Mouse (Mus musculus): Measurements from ENCODE around the gene Cacna1d. TPM values are rescaled to one million over a fixed set of nuclear protein-coding genes. Genes with fewer than 3 reads are reported as not detected.

Gene Cacna1d
- total RNA-seq, 2 experiments from 2014 or later = 32.7 to 32.9 TPM

DNA sequence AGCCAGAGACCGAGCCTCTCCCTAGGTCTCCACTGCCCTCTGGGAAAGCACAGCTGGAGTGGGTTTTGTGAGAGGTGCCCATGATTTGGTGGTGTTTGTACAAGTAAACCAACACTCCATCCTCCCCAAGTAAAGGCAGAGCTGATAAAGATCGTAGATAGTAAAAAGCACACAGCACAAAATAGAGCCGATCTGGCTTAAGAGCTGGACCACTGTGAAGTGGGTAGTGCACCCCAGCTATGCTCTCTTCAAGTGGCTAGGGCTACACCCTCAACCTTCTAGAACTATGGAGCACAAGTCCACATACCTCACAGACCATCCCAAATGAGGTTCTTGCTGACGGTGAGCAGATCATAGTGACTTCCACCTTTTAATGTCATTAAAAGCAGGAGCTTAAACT, 451.8 kb downstream of the Cacna1d start:
- DNase-seq (ENCODE audit: low spot score in 2 of 2) = no peak

GRCm38 (mm10) chr14:30038431-30038830, 452.8 kb downstream of the Cacna1d start:
- DNase-seq (ENCODE audit: low spot score in 2 of 2) = no peak

GRCm38 (mm10) chr14:30033405-30033804, 457.9 kb downstream of the Cacna1d start:
- no peak for DNase-seq (ENCODE audit: low spot score in 2 of 2)

GRCm38 (mm10) chr14:30027378-30027777, 463.9 kb downstream of the Cacna1d start:
- DNase-seq (ENCODE audit: low spot score in 2 of 2) = no peak

- no peak for DNase-seq (ENCODE audit: low spot score in 2 of 2)
These were observed 466.9 kb downstream of the Cacna1d start for GRCm38 (mm10) chr14:30024387-30024786.

GRCm38 (mm10) chr14:30022471-30022870, 468.8 kb downstream of the Cacna1d start:
- no peak for DNase-seq (ENCODE audit: low spot score in 2 of 2)

DNA sequence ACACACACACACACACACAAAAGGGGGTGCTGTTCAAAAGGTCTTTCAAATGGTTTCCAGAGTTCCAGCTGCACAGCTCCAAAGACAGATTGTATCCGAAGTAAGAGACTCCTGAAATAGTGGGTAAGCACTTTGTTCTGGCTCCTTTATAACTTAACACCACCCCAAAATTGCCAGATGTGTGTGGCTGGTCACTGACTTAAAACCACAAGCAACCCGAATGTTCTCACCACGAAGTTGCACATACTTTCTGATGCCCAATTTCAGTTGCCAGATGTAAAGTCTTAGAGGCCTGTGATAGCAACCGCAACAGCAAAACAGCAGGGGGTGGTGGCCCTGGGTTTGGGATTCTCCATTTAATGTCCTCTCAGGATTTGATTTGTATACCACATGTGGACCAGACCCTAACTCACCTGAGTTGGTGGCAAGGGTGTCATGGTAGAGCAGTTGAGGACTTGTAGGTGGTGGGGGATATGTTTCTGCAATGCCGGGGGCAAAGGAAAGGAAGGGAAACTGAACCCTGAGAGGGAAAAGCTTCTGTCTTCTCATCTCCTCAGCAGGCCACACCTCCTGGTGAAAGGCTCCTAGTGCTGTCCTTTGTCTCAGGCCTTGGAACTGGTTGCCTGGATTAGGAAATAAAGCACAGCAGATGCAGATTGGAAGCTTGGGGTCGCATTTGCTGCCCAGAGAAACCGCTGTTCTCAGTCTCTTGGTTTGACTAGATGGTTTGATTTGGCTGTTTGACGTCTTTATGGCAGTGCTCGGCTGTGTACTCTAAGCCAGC, 471.3 kb downstream of the Cacna1d start:
- DNase-seq (ENCODE audit: low spot score in 2 of 2) = no peak

- DNase-seq (ENCODE audit: low spot score in 2 of 2) = no peak
These were observed 471.9 kb downstream of the Cacna1d start for GRCm38 (mm10) chr14:30019375-30019774.

GRCm38 (mm10) chr14:30018846-30019245, 472.4 kb downstream of the Cacna1d start:
- no peak for DNase-seq (ENCODE audit: low spot score in 2 of 2)

GRCm38 (mm10) chr14:30018463-30018801, 472.8 kb downstream of the Cacna1d start:
- no peak for DNase-seq (ENCODE audit: low spot score in 2 of 2)

GRCm38 (mm10) chr14:30017794-30018462, 473.3 kb downstream of the Cacna1d start:
- no peak for DNase-seq (ENCODE audit: low spot score in 2 of 2)

GRCm38 (mm10) chr14:30016666-30017065, 474.6 kb downstream of the Cacna1d start:
- no peak for DNase-seq (ENCODE audit: low spot score in 2 of 2)

DNA sequence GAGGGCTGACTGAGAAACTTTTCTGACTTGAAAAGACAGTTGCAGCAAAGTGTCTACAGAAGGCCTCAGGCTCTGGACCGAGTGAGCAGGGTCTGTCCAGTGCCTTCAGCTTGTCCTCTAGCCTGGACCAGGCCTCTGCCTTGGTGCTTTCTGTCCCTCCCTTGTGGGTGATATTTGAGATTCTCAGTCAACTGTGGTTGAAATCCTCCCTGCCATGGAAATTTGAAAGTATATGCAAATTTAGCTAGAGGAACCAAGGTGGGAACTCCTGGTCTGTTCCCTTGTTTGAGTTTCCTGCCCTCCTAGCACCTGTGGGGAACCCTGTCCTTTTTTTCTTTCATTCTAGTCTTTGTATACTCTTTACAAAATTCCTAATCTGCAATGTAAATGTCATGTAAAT, 476.2 kb downstream of the Cacna1d start:
- DNase-seq (ENCODE audit: low spot score in 2 of 2) = no peak

DNA sequence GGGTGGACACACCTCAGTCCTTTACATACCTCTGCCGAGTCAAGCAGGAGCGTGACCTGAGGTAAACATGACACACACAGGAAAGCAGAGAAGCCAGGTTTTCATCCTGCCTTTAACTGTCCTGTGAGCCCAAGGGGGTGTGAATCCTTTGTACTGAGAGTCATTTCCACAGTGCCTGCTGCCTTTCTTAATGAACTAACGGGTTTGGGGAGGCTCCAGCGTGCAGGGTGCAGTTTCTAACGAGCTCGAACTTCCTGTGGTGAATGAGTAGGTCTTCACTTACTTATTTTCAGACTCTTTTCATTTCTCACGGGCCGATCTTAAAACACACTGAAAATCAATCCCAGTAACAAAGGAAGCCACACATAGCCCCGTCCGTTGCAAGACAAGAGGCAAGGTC, 476.8 kb downstream of the Cacna1d start:
- no peak for DNase-seq (ENCODE audit: low spot score in 2 of 2)

GRCm38 (mm10) chr14:30011886-30012560, 479.2 kb downstream of the Cacna1d start:
- DNase-seq (ENCODE audit: low spot score in 2 of 2) = no peak

DNA sequence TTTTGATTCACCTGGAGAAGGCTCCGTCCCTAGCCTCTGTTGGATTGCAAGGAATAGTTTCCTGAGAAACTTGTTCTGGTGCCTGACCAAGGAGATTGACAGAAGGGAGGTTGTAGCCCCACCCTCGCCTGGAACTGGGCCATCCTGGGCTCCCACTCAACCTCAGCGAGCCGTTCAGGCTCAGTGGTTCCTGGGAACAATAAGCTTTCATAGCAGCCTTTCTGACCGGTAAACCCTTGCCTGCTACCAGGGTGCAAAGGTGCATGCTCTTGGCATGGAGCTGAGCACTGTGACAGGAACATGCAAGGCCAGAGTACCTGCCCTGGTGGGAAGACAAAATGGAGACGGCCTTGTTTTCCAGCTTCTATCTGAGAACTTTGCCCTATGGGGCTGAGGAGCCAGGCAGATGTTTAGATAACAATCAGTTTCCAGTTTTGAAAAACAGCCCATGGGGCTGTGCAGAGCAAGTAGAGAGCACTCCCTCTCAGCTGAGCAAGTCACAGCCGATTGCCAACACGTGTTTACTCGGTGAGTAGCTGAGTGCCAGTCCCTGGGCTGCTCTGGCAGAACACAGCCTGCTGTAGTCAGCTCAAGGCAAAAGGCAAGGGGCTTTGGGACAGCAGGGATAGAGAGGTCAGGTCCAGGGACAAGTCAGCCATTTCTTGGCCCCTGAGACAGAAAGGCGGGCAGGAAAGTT, 481.2 kb downstream of the Cacna1d start:
- DNase-seq (ENCODE audit: low spot score in 2 of 2) = no peak

GRCm38 (mm10) chr14:30008733-30009575, 482.3 kb downstream of the Cacna1d start, which contains the start of the genes Il17rb and Chdh:
TSS of gene Il17rb (minus strand) at chr14:30008896.
TSS of gene Chdh (plus strand) at chr14:30009023.
- peak; percentile 23 to 41 for DNase-seq (ENCODE audit: low spot score in 2 of 2)

DNA sequence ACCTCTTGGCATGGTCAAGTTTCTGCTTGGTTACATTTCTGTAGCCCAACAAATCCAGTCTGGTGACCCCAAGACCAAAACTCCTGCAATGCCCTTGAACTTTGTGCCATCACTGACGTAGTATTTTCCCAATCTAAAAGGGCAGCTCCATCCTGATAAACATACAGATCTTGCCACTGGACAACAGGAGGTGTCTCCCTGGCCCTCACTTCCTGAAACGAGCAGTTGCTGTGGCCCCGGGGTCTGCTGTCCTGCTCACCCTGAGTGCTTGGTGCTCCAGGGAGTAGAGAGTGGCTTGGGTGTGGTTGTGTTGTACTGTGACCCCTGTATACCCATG, 491.8 kb downstream of the Cacna1d start:
- DNase-seq (ENCODE audit: low spot score in 2 of 2) = no peak

DNA sequence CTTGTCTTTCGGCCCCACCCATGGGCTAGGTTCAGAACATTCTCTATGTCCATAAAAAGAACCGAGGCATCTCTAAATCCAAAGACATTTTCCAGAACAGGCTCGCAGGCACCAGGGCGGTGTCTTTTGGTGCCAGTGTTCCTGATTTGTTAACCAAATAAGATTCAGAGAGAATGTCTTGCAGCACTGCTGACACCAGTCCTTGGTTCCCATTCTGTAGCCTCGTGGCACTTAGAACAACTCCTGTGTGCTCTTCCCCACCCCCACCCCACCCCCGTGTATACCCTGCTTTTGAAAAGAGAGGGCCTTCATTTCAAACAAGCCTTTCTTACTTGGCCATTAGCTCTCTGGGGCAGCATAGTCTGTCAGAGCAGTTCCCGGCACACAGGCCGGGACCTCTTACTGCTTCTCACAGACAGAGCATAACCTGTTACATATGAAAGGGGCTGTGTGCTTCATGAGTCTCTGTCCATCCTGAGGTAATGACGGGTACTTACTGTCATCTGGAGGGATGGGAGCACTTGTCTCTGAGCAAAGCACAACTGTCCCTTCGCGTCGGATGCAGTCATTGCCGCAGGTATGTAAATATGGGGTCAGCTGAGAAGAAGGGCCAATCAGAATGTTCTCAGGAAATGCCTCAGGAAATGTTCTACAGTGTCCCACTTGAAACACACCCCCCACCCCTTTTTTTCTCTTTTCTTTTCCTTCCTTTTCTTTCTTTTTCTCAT, 492.3 kb downstream of the Cacna1d start:
- no peak for DNase-seq (ENCODE audit: low spot score in 2 of 2)

DNA sequence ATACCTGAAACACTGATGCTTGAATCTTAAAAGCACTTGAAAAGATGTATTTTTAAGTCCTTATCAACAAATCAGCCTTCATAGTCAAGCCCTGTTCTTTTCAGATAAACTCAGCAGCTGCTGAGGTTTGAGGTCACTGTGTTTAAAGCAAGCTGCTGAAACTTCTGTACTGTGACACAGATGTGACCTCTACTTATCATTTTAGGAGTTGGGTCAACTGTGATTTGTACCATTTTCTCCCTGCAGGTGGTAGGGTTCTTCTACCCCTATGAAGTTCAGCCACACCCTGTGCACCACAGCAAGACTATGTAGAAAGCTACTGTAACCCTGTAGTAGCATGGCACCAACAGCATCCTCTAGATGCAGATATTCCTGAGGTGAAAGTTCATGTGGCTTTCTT, 493.9 kb downstream of the Cacna1d start:
- DNase-seq (ENCODE audit: low spot score in 2 of 2) = no peak
